Mouse (Mus musculus): ENCODE results near the gene Cfap73.

DNA sequence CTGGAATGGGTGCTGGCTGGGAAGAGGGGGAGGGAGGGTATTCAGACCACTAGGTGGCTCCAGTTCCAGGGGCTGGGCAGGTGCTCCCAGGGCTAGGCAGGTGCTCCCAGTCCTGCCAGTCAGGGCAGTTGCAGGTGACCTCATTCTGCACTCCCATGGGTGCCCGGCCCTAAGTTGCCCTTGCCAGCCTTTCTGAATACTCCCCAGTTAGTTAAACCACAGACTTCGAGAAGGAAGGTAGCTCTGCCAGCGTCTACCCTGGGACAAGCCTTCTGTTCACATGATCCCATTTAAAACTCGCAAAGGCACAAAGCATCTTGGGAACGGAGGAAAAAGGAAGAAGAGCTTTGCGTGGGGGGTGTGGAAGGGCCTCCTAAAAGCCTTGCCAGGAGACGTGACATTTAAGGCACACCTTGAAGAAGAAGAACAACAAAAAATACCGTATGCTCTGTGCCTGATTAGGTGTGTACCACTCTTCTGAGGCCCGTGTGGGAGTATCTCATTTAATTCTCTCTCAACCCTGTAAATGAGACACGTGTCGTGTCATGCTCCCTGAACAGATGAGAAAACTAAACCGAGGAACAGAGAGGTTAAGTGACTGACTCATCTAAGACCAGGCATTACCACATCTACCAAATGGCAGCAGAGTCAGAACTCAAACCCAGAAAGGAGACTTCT lies 13.9 kb upstream of the Cfap73 start:
- peak; percentile 14 for TF ChIP-seq CTCF (conservative IDR thresholded peaks at IDR 0.05; ENCODE audit: low read length)
- no peak for TF ChIP-seq NANOG (IDR thresholded peaks at IDR 0.05; ENCODE audit: borderline replicate concordance, low read length)
- no peak for TF ChIP-seq POU5F1 (IDR thresholded peaks at IDR 0.05; ENCODE audit: borderline replicate concordance, low read length)

All from E14TG2a.4 (cell line).